Mouse (Mus musculus) forebrain, embryonic 14.5 days (tissue): ENCODE results near the gene Mrm2. TPM values are rescaled to one million over a fixed set of nuclear protein-coding genes. Genes with fewer than 3 reads are reported as not detected.
"Not testable (repeated sequence)": the region's sequence is repeated elsewhere in the genome, so short reads cannot be mapped to it uniquely, and the experiment has no call there.

Source experiments
- ATAC-seq: fragments of 200-750 bp; cut with Nextera tagmentation; 2 replicates; pipeline ENCODE4 v1.8.0; 2017; ENCODE audit warnings: mild to moderate bottlenecking, moderate library complexity
- DNase-seq: peaks from one replicate; pipeline ENCODE4 v3.0.0-alpha.2; 2015; ENCODE audit warnings: low spot score
- H3K27ac ChIP-seq: fragments of 300-500 bp; sonication (generic); 2 replicates; pipeline ENCODE4 v1.5.1; 2014; ENCODE audit warnings: low read depth, mild to moderate bottlenecking, control low read depth, low read length, moderate library complexity
- H3K27me3 ChIP-seq: fragments of 300-500 bp; sonication (generic); replicated peaks from 2 replicates; pipeline ENCODE4 v1.6.1; 2014; ENCODE audit warnings: low read length, control low read depth, mixed read lengths; ENCODE audit not compliant: control insufficient read depth, insufficient read depth
- H3K36me3 ChIP-seq: fragments of 300-500 bp; sonication (generic); 2 replicates; pipeline ENCODE4 v1.6.1; 2014; ENCODE audit warnings: low read length, control low read depth; ENCODE audit not compliant: control insufficient read depth, insufficient read depth
- H3K4me1 ChIP-seq: fragments of 300-500 bp; sonication (generic); 2 replicates; pipeline ENCODE4 v1.6.1; 2014; ENCODE audit warnings: antibody characterized with exemption, low read length, control low read depth; ENCODE audit not compliant: control insufficient read depth, insufficient read depth
- H3K4me2 ChIP-seq: fragments of 300-500 bp; sonication (generic); 2 replicates; pipeline ENCODE4 v1.6.1; 2014; ENCODE audit warnings: mild to moderate bottlenecking, control low read depth, low read length
- H3K4me3 ChIP-seq: fragments of 300-500 bp; sonication (generic); 2 replicates; pipeline ENCODE4 v1.5.1; 2014; ENCODE audit warnings: low read depth, low read length, control low read depth
- H3K9ac ChIP-seq: fragments of 300-500 bp; sonication (generic); 2 replicates; pipeline ENCODE4 v1.6.1; 2014; ENCODE audit warnings: mild to moderate bottlenecking, low read length, control low read depth, moderate library complexity
- H3K9me3 ChIP-seq: fragments of 300-500 bp; sonication (generic); replicated peaks from 2 replicates; pipeline ENCODE4 v1.6.1; 2016; ENCODE audit warnings: low read length, control low read depth, mixed read lengths; ENCODE audit not compliant: control insufficient read depth
- WGBS: fragments of 180-500 bp; shearing (Covaris S2); extraction: QIAGEN DNeasy Blood & Tissue Kit; methylation state at CpG from one replicate; pipeline ENCODE4 v1.1.7; 2014; 5-methylcytosine and 5-hydroxymethylcytosine counted together
- polyA plus RNA-seq: library from polyadenylated mRNA; unstranded; fragments of >200 nt; fragmentation: Nextera tagmentation; extraction: Ambion mirVana; gene quantifications from 2 replicates; pipeline ENCODE4 v1.2.1, GENCODE M21; 2014

The Mrm2 gene
- polyA plus RNA-seq, 1 experiment from 2014 or later: 24.5 TPM

GRCm38 (mm10) chr5:140370446-140371254 is 39.0 kb upstream of the Mrm2 start:
- H3K4me1 ChIP-seq: no peaks in the 10 kb centered on the region
- H3K9ac ChIP-seq: no peak overlapping the region
- no peak overlapping the region for H3K4me2 ChIP-seq
- no peaks in the 10 kb centered on the region for H3K27me3 ChIP-seq
- DNase-seq: no peak
- no peaks in the 10 kb centered on the region for H3K9me3 ChIP-seq
- no peak overlapping the region for H3K4me3 ChIP-seq
- 87% methylated on average over 6 of the region's 6 CpGs for WGBS
- H3K36me3 ChIP-seq: no peaks in the 10 kb centered on the region
- no peak for ATAC-seq
- no peak overlapping the region for H3K27ac ChIP-seq

- H3K4me1 ChIP-seq: no peaks in the 10 kb centered on the region
- H3K27ac ChIP-seq: no peak overlapping the region
- no peak overlapping the region for H3K9ac ChIP-seq
- H3K4me2 ChIP-seq: no peak overlapping the region
- H3K36me3 ChIP-seq: no peaks in the 10 kb centered on the region
- DNase-seq (no peak), ATAC-seq (no peak)
- no peaks in the 10 kb centered on the region for H3K27me3 ChIP-seq
- WGBS: 90% methylated on average over 2 of the region's 2 CpGs
- no peak overlapping the region for H3K4me3 ChIP-seq
- H3K9me3 ChIP-seq: no peaks in the 10 kb centered on the region
Measured at GRCm38 (mm10) chr5:140369466-140369865, 37.8 kb upstream of the Mrm2 start.

DNA sequence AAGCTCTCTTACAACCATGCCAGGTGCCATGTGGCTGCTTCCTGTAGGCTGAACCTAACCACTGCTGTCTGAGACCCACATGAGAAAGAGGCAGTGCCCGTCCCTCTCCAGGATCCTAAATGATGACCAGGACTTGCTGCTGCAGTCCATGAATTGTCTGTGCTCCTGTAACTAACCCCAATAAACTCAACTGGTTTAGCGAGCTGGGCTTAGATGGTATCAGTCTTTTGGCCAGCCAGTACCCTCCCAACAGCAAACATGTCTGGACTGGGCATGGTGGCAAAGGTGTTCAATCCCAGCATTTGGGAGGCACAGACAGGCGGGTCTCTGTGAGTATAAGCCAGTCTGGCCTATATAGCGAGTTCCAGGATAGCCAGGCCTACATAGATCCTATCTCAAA is 37.2 kb upstream of the Mrm2 start:
- H3K9me3 ChIP-seq: no peaks in the 10 kb centered on the region
- H3K27ac ChIP-seq: no peak overlapping the region
- H3K27me3 ChIP-seq: no peaks in the 10 kb centered on the region
- H3K4me2 ChIP-seq: no peak overlapping the region
- H3K4me1 ChIP-seq: no peaks in the 10 kb centered on the region
- H3K9ac ChIP-seq: no peak overlapping the region
- H3K36me3 ChIP-seq: no peaks in the 10 kb centered on the region
- DNase-seq: no peak
- H3K4me3 ChIP-seq: no peak overlapping the region
- WGBS: 95% methylated on average over 4 of the region's 4 CpGs
- ATAC-seq: no peak

DNA sequence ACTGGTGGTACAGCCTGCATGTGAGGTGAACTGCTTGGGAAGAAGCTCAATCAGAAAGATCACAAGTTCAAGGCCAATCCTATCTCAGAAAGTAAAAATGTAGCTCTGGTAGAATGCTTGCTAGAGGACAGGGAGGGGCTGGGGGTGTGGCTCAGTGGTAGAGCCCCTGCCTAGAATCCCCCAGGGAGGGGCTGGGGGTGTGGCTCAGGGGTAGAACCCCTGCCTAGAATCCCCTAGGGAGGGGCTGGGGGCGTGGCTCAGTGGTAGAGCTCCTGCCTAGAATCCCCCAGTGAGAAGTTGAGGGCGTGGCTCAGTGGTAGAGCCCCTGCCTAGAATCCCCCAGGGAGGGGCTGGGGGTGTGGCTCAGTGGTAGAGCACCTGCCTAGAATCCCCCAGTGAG is 36.4 kb upstream of the Mrm2 start:
- not testable (repeated sequence) for H3K4me3 ChIP-seq, ATAC-seq, H3K9ac ChIP-seq, H3K36me3 ChIP-seq, H3K9me3 ChIP-seq, H3K27me3 ChIP-seq, H3K27ac ChIP-seq, DNase-seq, H3K4me1 ChIP-seq, H3K4me2 ChIP-seq
- WGBS: 90% methylated on average over 2 of the region's 2 CpGs

DNA sequence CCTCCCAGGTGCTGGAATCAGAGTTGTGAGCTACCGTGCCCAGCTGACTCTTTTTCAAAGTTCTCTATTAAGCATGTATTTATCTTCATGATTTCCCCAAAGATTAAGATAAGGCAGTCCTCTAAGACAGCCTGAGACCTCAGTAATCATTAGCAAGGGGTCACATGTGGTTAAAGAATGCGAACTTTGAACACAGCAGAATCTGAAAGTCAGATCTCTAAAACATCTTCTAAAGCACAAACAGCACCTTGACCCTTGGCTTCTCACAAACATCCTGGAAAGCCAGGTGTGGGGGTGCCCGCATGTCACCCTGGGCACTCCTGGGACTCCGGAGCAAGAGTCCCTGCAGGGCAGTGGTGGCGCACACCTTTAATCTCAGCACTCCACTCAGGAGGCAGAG is 32.7 kb upstream of the Mrm2 start:
- Histone ChIP-seq H3K36me3 (0 out of 2 replicates have a peak, but pooled peaks cover under 1% of the 10 kb centered on the region), H3K9ac (no peak overlapping the region), H3K27me3 (no peaks in the 10 kb centered on the region), H3K27ac (no peak overlapping the region), H3K4me2 (no peak overlapping the region), H3K4me1 (no peaks in the 10 kb centered on the region), H3K4me3 (no peak overlapping the region), H3K9me3 (no peaks in the 10 kb centered on the region)
- 97% methylated on average over 5 of the region's 5 CpGs for WGBS
- ATAC-seq: no peak
- no peak for DNase-seq

GRCm38 (mm10) chr5:140359930-140360674 is 28.4 kb upstream of the Mrm2 start:
- no peaks in the 10 kb centered on the region for H3K27me3 ChIP-seq
- no peak for ATAC-seq
- WGBS: 72% methylated on average over 14 of the region's 14 CpGs
- no peak overlapping the region for H3K4me3 ChIP-seq
- H3K9me3 ChIP-seq: no peaks in the 10 kb centered on the region
- no peak for DNase-seq
- peaks cover 15% of the 10 kb centered on the region; the same call in 1 of the 2 replicates for H3K36me3 ChIP-seq
- H3K9ac ChIP-seq: no peak overlapping the region
- H3K4me1 ChIP-seq: no peaks in the 10 kb centered on the region
- H3K27ac ChIP-seq: no peak overlapping the region
- H3K4me2 ChIP-seq: no peak overlapping the region

DNA sequence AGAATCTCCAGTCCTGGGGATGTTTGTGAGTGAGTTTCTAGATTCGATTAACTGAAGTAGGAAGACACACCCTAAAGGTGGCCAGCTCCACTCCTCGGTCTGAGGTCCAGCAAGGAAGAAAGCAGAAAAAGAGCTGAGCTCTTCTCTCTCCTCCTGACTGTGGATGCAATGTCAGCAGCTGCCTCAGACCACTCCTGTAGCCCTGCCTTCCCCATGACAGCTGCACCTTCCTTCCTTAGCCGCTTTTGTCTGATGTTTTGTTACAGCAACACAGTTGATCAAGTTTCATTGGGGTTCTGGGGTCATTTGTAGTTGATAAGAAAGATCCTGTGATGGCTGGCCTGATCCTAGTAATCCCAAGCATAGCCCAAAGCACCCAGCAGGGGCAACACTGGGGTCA is 25.8 kb upstream of the Mrm2 start:
- peaks cover 38% of the 10 kb centered on the region for H3K36me3 ChIP-seq
- WGBS: 89% methylated on average over 3 of the region's 3 CpGs
- no peak for ATAC-seq

DNA sequence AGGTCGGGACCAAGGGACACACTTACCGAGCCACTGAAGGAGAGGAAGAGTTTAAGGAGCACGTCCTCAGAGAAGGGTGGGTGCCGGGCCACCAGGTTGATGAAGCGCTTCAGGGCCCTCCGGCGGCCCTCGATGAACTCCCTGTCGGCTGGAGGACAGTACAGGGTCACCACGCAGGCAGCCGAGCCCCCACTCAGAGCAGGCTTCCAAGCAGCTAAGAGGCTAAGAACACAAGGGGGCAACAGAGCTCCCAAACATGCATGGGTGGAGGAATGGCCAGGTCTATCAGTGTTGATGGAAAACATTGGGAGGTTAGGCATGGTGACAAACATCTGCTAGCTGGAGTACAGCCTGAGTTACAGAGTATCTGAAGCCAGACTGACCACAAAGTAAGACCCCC is 24.2 kb upstream of the Mrm2 start:
- WGBS: 91% methylated on average over 11 of the region's 11 CpGs
- no peak overlapping the region for H3K4me3 ChIP-seq
- peaks cover 50% of the 10 kb centered on the region for H3K36me3 ChIP-seq

More for the DNA sequence above, 25.8 kb upstream of the Mrm2 start:
- DNase-seq: no peak
- Histone ChIP-seq H3K9me3 (no peaks in the 10 kb centered on the region), H3K9ac (no peak overlapping the region), H3K4me2 (no peak overlapping the region), H3K4me1 (no peaks in the 10 kb centered on the region), H3K27me3 (no peaks in the 10 kb centered on the region), H3K27ac (no peak overlapping the region), H3K4me3 (no peak overlapping the region)

DNA sequence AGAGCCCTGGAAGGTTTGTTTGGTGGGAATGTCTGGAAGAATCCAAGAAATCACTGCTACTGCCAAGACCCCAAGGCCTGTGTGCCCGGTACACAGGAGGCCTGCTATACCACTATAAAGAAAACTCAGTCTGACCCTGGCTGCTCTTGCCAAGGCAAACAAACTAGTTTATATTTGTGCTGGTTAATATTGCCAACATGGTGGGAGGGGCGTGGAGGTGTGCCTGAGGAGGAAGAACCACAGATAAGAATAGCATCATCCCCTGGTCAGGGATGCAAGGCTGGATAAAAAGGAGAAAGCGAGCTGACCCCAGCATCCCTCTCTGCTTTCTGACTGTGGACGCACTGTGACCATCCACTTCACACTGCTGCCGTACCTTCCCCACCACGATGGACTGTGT is 20.7 kb upstream of the Mrm2 start:
- no peak overlapping the region for H3K4me2 ChIP-seq
- peaks cover 40% of the 10 kb centered on the region for H3K36me3 ChIP-seq
- no peak overlapping the region for H3K9ac ChIP-seq
- no peak for ATAC-seq
- no peaks in the 10 kb centered on the region for H3K4me1 ChIP-seq
- H3K27ac ChIP-seq: no peak overlapping the region
- DNase-seq: no peak
- no peaks in the 10 kb centered on the region for H3K27me3 ChIP-seq
- WGBS: 93% methylated on average over 6 of the region's 6 CpGs
- no peak overlapping the region for H3K4me3 ChIP-seq
- no peaks in the 10 kb centered on the region for H3K9me3 ChIP-seq

More for the DNA sequence above, 24.2 kb upstream of the Mrm2 start:
- H3K4me2 ChIP-seq: no peak overlapping the region
- H3K27me3 ChIP-seq: no peaks in the 10 kb centered on the region
- H3K27ac ChIP-seq: no peak overlapping the region
- H3K4me1 ChIP-seq: no peaks in the 10 kb centered on the region
- ATAC-seq: no peak
- no peaks in the 10 kb centered on the region for H3K9me3 ChIP-seq
- H3K9ac ChIP-seq: no peak overlapping the region
- no peak for DNase-seq
